Mouse (Mus musculus) lung, postnatal 25 days (tissue): ENCODE results near the gene Gpbar1.

Experiments used
- DNase-seq: peaks from one replicate; pipeline ENCODE4 v3.0.0; 2022; ENCODE audit warnings: low spot score

The Gpbar1 gene

GRCm38 (mm10) chr1:74295456-74296171 lies 17.3 kb downstream of the Gpbar1 start:
- DNase-seq, result peak; percentile 96

GRCm38 (mm10) chr1:74296477-74296876 lies 18.1 kb downstream of the Gpbar1 start:
- DNase-seq, result no peak

- peak; percentile 73 for DNase-seq
These were observed 18.9 kb downstream of the Gpbar1 start for GRCm38 (mm10) chr1:74297269-74297668.

GRCm38 (mm10) chr1:74298157-74298750 lies 19.9 kb downstream of the Gpbar1 start:
- DNase-seq, result no peak

- DNase-seq, result peak; percentile 69
These were observed 20.6 kb downstream of the Gpbar1 start for GRCm38 (mm10) chr1:74298996-74299395.

- DNase-seq, result no peak
These were observed 22.2 kb downstream of the Gpbar1 start for GRCm38 (mm10) chr1:74300347-74301110.

- DNase-seq, result no peak
These were observed 23.9 kb downstream of the Gpbar1 start for GRCm38 (mm10) chr1:74302229-74302628.

- DNase-seq, result no peak
These were observed 24.5 kb downstream of the Gpbar1 start for GRCm38 (mm10) chr1:74302835-74303234.

GRCm38 (mm10) chr1:74303509-74304338 lies 25.4 kb downstream of the Gpbar1 start:
- DNase-seq, result peak; percentile 84

GRCm38 (mm10) chr1:74304339-74304790 lies 26.0 kb downstream of the Gpbar1 start:
- no peak for DNase-seq

- no peak for DNase-seq
These were observed 26.6 kb downstream of the Gpbar1 start for GRCm38 (mm10) chr1:74304946-74305345.

GRCm38 (mm10) chr1:74305522-74305921 lies 27.2 kb downstream of the Gpbar1 start, which contains the start of gene Tmbim1:
TSS of gene Tmbim1 (minus strand) at chr1:74305622.
- DNase-seq, result no peak

GRCm38 (mm10) chr1:74307146-74307545 lies 28.8 kb downstream of the Gpbar1 start:
- DNase-seq, result no peak

GRCm38 (mm10) chr1:74308001-74308964 lies 29.9 kb downstream of the Gpbar1 start:
- DNase-seq, result no peak

- no peak for DNase-seq
These were observed 31.4 kb downstream of the Gpbar1 start for GRCm38 (mm10) chr1:74309767-74310166.

- peak; percentile 87 for DNase-seq
These were observed 34.8 kb downstream of the Gpbar1 start for GRCm38 (mm10) chr1:74313049-74313692.

- DNase-seq, result no peak
These were observed 36.4 kb downstream of the Gpbar1 start for GRCm38 (mm10) chr1:74314796-74315195.

GRCm38 (mm10) chr1:74316114-74316827 lies 37.9 kb downstream of the Gpbar1 start:
- DNase-seq, result no peak

- no peak for DNase-seq
These were observed 40.4 kb downstream of the Gpbar1 start for GRCm38 (mm10) chr1:74318711-74319110.

- no peak for DNase-seq
These were observed 43.0 kb downstream of the Gpbar1 start for GRCm38 (mm10) chr1:74321396-74321795.
